Mouse (Mus musculus) cerebellum, adult 2 months (tissue): ENCODE data around the gene Ces2e. TPM values are rescaled to one million over a fixed set of nuclear protein-coding genes. Genes with fewer than 3 reads are reported as not detected.
"Not testable (repeated sequence)": the region's sequence is repeated elsewhere in the genome, so short reads cannot be mapped to it uniquely, and the experiment has no call there.

Experiments used
- DNase-seq, 2 experiments: peaks; one replicate each; pipeline ENCODE4 v3.0.0; 2021
- H3K27ac ChIP-seq: fragments of 200-500 bp; 2 replicates; pipeline ENCODE4 v1.5.1; 2012; ENCODE audit warnings: low read length, control low read depth, inconsistent platforms; ENCODE audit not compliant: insufficient read depth
- H3K27me3 ChIP-seq: fragments of 200-500 bp; 2 replicates; pipeline ENCODE4 v1.6.1; 2012; ENCODE audit warnings: inconsistent platforms, mild to moderate bottlenecking, low read length, moderate library complexity; ENCODE audit not compliant: control insufficient read depth, insufficient read depth
- H3K4me1 ChIP-seq: fragments of 200-500 bp; 2 replicates; pipeline ENCODE4 v1.6.1; 2011; ENCODE audit warnings: low read length; ENCODE audit not compliant: control insufficient read depth, insufficient read depth
- H3K4me3 ChIP-seq: fragments of 200-500 bp; replicated peaks from 2 replicates; pipeline ENCODE3; 2011; ENCODE audit warnings: mild to moderate bottlenecking, low read depth, low read length, control low read depth; ENCODE audit not compliant: insufficient read depth
- CTCF ChIP-seq: fragments of 200-500 bp; IDR thresholded peaks from 2 replicates; pipeline ENCODE4 v1.5.1; 2011; ENCODE audit warnings: low read depth, mild to moderate bottlenecking, control low read depth, low read length, moderate library complexity, borderline replicate concordance; ENCODE audit not compliant: insufficient read depth
- POLR2A ChIP-seq: fragments of 200-500 bp; IDR thresholded peaks from 2 replicates; pipeline ENCODE4 v1.6.1; 2011; ENCODE audit warnings: low read length, control low read depth, borderline replicate concordance; ENCODE audit not compliant: insufficient read depth
- WGBS: fragments of 180-500 bp; shearing (Covaris S2); methylation state at CpG from one replicate; pipeline ENCODE4 v1.1.7; 2018; 5-methylcytosine and 5-hydroxymethylcytosine counted together
- polyA plus RNA-seq: library from polyadenylated mRNA; depleted of rRNA; stranded (reverse); fragments of >200 nt; gene quantifications from 2 replicates; pipeline ENCODE4 v1.2.3, GENCODE M21; 2012; rRNA removed

Ces2e gene
- 0.08 TPM in 2 replicates for polyA plus RNA-seq

DNA sequence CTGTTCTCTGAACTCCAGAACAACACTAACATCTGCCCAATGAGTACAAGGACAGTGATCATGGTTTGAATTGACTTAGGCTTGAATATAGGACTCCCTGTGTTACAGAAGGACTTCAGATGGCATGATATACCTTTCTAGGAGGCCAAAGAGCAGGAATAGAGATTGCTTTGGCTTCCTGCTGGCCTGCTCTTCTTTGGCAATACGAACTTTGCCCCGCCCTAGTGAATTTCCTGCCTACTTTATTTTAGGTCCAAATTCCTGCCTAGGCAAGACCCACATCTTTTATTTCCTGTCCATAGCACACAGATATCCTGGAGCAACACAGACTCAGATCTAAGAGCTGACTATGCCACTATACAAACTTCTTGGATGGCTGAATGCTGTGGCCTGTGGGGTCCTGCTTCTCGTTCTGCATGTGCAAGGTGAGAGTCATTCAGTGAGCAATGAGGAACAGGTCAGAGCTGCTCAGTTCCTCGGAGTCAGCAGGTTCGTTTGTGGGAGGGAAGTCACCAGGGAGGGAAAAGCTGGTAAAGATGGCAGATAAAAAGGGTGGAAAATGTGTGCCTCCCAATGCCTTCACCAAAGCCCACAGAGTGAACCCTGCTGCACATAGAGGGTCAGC lies at the start of gene Ces2e:
Gene Ces2e (plus strand): TSS at position 289 of the 625 bp plus-strand sequence.
- no peak within 1 kb of the TSS for H3K4me3 ChIP-seq
- 82% methylated on average over 5 of the region's 5 CpGs for WGBS
- TF ChIP-seq POLR2A (no peak), CTCF (no peak)
- no peaks in the 10 kb centered on the region for H3K4me1 ChIP-seq
- H3K27me3 ChIP-seq = no peaks in the 10 kb centered on the region
- DNase-seq = no peak
- H3K27ac ChIP-seq = no peak within 1 kb of the TSS

- not testable (repeated sequence) for H3K4me3 ChIP-seq, H3K4me1 ChIP-seq, H3K27me3 ChIP-seq, DNase-seq, H3K27ac ChIP-seq
- no CpG with 5 or more reads among the region's 4 CpGs for WGBS
These were observed 39.7 kb upstream of the Ces2e start for GRCm38 (mm10) chr8:104886223-104886926.

DNA sequence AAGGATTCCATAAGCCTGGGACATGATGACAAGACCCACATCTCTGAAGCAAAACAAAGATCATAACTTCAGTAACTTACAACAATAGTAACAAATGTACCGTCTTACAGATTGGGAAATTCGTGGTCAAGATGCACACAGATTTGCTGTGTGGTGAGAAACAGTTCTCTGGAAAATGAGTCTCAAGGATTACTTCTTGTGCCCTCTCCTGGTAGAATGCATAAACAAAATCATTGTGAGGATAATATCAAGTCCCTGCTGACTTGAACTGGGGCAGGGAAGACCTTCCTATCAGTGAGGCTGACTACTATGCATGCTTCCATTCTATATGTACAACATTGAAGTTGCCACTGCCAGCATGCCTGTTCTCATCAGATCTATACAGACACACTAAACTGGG lies 24.3 kb upstream of the Ces2e start:
- 75% methylated on average over 2 of the region's 2 CpGs for WGBS
- DNase-seq = no peak
- Histone ChIP-seq H3K27ac (no peak overlapping the region), H3K27me3 (no peaks in the 10 kb centered on the region; the same call in 1 of the 2 replicates), H3K4me3 (no peak overlapping the region), H3K4me1 (no peaks in the 10 kb centered on the region)
- TF ChIP-seq CTCF (no peak), POLR2A (no peak)

DNA sequence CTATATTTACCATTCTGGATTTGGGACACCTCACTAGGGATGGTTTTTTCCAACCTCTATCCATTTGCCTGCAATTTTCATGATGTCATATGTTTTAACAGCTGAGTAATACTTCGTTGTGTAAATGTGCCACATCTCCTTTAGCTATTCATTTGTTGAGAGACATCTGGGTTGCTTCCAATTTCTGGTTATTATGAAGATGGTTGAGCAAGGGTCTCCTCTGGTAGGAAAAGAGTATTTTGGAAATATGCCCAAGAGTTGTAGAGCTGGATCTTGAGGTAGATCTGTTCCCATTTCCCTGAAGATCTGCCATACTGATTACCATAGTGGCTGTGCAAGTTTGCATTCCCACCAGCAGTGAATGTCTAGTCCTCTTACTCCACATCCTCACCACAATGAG lies 18.9 kb upstream of the Ces2e start:
- whole genome bisulfite sequencing = 58% methylated on average over 1 of the region's 1 CpGs
- H3K27me3 ChIP-seq = no peaks in the 10 kb centered on the region; the same call in 1 of the 2 replicates
- TF ChIP-seq POLR2A (no peak), CTCF (no peak)
- DNase-seq = no peak
- H3K4me1 ChIP-seq = peaks cover 4% of the 10 kb centered on the region; the same call in 1 of the 2 replicates
- H3K4me3 ChIP-seq = no peak overlapping the region
- no peak overlapping the region for H3K27ac ChIP-seq

GRCm38 (mm10) chr8:104909021-104909420 lies 17.0 kb upstream of the Ces2e start:
- 8% methylated on average over 1 of the region's 1 CpGs for WGBS
- H3K27me3 ChIP-seq, H3K27ac ChIP-seq, H3K4me1 ChIP-seq, H3K4me3 ChIP-seq: not testable (repeated sequence)
- DNase-seq = peak; percentile 80 to 90

DNA sequence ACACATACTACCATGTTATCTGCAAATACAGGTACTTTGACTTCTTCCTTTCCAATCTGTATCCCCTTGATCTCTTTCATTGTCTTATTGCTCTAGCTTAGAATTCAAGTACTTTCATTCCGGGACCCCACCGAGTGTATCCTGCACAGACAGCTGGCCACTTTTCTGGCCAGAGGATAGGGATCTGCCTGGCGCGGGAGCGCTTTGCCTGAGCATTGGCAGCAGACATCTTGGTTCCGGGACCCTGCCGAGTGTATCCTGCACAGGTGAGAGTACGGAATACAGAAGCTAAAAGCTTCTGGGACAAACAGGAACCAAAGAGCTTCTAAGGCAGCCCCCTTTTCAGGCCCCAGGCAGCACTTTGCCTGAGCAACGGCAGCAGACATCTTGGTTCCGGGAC lies 16.4 kb upstream of the Ces2e start:
- not testable (repeated sequence) for H3K27ac ChIP-seq, H3K4me1 ChIP-seq, H3K27me3 ChIP-seq, H3K4me3 ChIP-seq
- DNase-seq = peak; percentile 9 to 13
- 14% methylated on average over 10 of the region's 10 CpGs for WGBS

DNA sequence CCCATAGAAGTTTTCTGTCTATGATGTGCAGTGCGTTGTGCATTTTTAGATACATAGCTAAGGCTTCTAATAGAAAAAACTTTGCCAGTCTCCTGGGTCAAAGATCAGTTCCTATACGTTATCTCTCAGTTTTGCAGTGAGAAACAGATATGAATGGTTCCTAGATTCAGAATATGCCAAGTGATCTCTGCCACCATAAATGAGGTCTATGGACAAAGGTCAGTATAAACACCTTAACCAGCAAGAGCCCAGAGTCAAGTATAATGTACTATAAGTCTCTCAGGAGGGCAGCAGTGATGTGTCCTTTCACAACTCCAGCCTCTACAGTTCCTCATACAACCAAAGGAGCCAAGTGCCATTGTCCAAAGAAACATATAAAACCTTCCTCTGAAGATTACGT lies 1.2 kb downstream of the Ces2e start:
- no peak overlapping the region for H3K4me3 ChIP-seq
- H3K27me3 ChIP-seq = no peaks in the 10 kb centered on the region; the same call in 1 of the 2 replicates
- DNase-seq = no peak
- no peaks in the 10 kb centered on the region for H3K4me1 ChIP-seq
- H3K27ac ChIP-seq = no peak overlapping the region
- TF ChIP-seq CTCF = no peak
- TF ChIP-seq POLR2A = no peak
- WGBS = 90% methylated on average over 3 of the region's 3 CpGs

DNA sequence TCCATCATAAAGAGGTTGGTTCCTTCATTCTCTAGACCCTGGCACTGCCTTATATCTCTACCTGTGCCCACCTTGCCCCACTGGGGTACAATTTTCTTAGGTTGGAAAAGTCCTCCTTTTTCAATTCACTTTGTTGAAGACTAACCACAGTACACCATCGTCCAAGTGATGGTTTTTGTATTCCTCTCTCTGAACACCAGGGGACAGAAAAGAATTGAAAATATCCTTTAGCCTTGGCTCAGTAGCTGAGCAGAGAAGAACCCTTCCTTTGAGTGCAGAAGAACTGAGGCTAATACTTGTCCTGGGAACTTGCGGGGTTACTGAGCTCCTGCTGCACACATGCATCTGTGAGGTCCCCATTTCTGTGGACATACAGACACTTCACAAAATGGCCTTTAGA lies 18.6 kb downstream of the Ces2e start:
- no peak for DNase-seq
- Histone ChIP-seq H3K27ac (no peak overlapping the region), H3K4me1 (no peaks in the 10 kb centered on the region), H3K4me3 (no peak overlapping the region), H3K27me3 (no peaks in the 10 kb centered on the region)
- WGBS = 71% methylated on average over 2 of the region's 2 CpGs
- TF ChIP-seq CTCF = no peak

DNA sequence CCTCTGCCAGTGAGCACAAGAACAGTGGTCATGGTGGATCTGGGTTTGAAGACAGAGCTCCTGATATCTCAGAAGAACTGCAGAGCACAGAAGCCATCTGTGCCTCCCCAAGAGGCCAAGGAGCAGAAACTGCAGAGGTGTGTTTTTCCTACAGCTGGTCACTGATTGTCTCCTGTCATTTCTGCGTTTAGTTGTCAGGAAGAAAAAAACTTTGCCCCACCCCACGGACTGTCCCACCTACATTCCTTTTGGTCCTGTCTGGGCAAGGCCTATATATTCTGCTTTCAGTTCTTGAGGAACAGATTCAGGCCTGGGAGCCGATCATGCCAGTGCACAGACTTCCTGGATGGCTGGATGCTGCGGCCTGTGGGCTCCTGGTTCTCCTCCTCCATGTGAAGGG lies 21.0 kb downstream of the Ces2e start, which contains the start of gene Ces2f:
Gene Ces2f (plus strand): TSS at position 301 of the 400 bp plus-strand sequence.
- DNase-seq = no peak
- H3K4me1 ChIP-seq = no peaks in the 10 kb centered on the region
- TF ChIP-seq CTCF (no peak), POLR2A (no peak)
- no peak within 1 kb of the TSS for H3K27ac ChIP-seq
- no peaks in the 10 kb centered on the region for H3K27me3 ChIP-seq
- WGBS = 85% methylated on average over 4 of the region's 4 CpGs
- no peak within 1 kb of the TSS for H3K4me3 ChIP-seq
